Mouse (Mus musculus): ENCODE results near the gene Mau2. TPM values are rescaled to one million over a fixed set of nuclear protein-coding genes. Genes with fewer than 3 reads are reported as not detected.
A peak's percentile ranks its signal among the peaks of the same experiment; 100 is the strongest.
"Not testable (repeated sequence)": the region's sequence is repeated elsewhere in the genome, so short reads cannot be mapped to it uniquely, and the experiment has no call there.

Mau2 gene
- total and polyA plus RNA-seq, 3 experiments: 19.5 to 38.4 (median 25.5) TPM

- Histone ChIP-seq H3K4me2 (ENCODE audit: insufficient read depth, low read depth, poor library complexity, severe bottlenecking) (peak overlapping the region; percentile 90), H3K27ac (ENCODE audit: insufficient read depth, low read depth) (peak overlapping the region; percentile 87; the same call in 1 of the 2 replicates), H3K79me2 (replicated peaks; ENCODE audit: control insufficient read depth, extremely low read depth, insufficient read depth, poor library complexity, severe bottlenecking) (peaks cover 29% of the 10 kb centered on the region), H3K9me3 (replicated peaks; ENCODE audit: low read length) (no peaks in the 10 kb centered on the region), H3K36me3 (replicated peaks in 1 of 2; ENCODE audit: control insufficient read depth in 1 of 2, insufficient read depth in 1 of 2, low read length in 1 of 2) (peaks cover 4 to 25% of the 10 kb centered on the region in 2 experiments), H3K4me3 (replicated peaks in 1 of 3; ENCODE audit: low read depth in 2 of 3, low read length in 2 of 3, poor library complexity in 1 of 3) (peak overlapping the region; percentile 94 to 97 (median 95)), H3K4me1 (ENCODE audit: control insufficient read depth in 1 of 2, insufficient read depth in 2 of 2) (peaks cover 4 to 33% of the 10 kb centered on the region in 2 experiments), H3K9ac (ENCODE audit: insufficient read depth, low read depth) (peak overlapping the region; percentile 84), H3K27me3 (replicated peaks) (no peaks in the 10 kb centered on the region)
- dilution Hi-C loops (cut with MboI; ENCODE audit: extremely low pct_ligation_motif_present, extremely low pct_unique_long_range_greater_than_20kb, low sequenced_read_pairs): no loop called here
- in situ Hi-C loops (cut with MboI; ENCODE audit: low pct_ligation_motif_present, low pct_unique_long_range_greater_than_20kb, low sequenced_read_pairs): no loop called here
- no peak for DNase-seq (ENCODE audit: extremely low read depth)
- TF ChIP-seq CHD1 (IDR thresholded peaks at IDR 0.05; ENCODE audit: low read depth, low read length) (no peak), MYC (IDR thresholded peaks at IDR 0.05; ENCODE audit: low read depth, low read length) (no peak), POLR2AphosphoS2 (IDR thresholded peaks at IDR 0.05; ENCODE audit: low read depth, low read length) (no peak), ETS1 (conservative IDR thresholded peaks at IDR 0.05; ENCODE audit: low read depth, low read length) (no peak), MAZ (IDR thresholded peaks at IDR 0.05; ENCODE audit: low read depth, low read length) (no peak), HCFC1 (IDR thresholded peaks at IDR 0.05; ENCODE audit: low read depth, low read length) (no peak), ELF1 (IDR thresholded peaks at IDR 0.05; ENCODE audit: low read depth, low read length) (no peak), E2F4 (IDR thresholded peaks at IDR 0.05; ENCODE audit: insufficient replicate concordance, low read depth, low read length) (no peak), CTCF (conservative IDR thresholded peaks at IDR 0.05 in 1 of 2, IDR thresholded peaks at IDR 0.05 in 1 of 2; ENCODE audit: low read depth in 2 of 2, low read length in 2 of 2) (no peak), TCF12 (IDR thresholded peaks at IDR 0.05; ENCODE audit: low read depth, low read length) (no peak), JUND (conservative IDR thresholded peaks at IDR 0.05; ENCODE audit: low read depth, low read length) (no peak), USF2 (conservative IDR thresholded peaks at IDR 0.05; ENCODE audit: low read depth, low read length) (no peak), TBP (conservative IDR thresholded peaks at IDR 0.05; ENCODE audit: low read depth, low read length) (no peak), CHD2 (IDR thresholded peaks at IDR 0.05; ENCODE audit: low read length) (no peak), EP300 (IDR thresholded peaks at IDR 0.05; ENCODE audit: low read length) (no peak)
These were observed 47.1 kb downstream of the Mau2 start for GRCm38 (mm10) chr8:69995422-69995775.

DNA sequence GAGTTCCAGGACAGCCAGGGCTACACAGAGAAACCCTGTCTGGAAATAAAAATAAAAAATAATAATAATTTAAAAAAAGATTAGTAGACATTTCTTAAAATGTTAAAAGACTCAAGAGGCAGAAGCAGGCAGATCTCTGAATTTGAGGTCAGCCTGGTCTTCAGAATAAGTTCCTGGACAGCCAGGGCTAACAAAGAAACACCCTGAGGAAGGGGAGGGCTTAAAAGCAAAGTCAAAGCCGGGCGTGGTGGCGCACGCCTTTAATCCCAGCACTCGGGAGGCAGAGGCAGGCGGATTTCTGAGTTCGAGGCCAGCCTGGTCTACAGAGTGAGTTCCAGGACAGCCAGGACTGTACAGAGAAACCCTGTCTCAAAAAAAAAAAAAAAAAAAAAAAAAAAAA is 53.6 kb downstream of the Mau2 start:
- H3K27me3 ChIP-seq (replicated peaks); H3K4me3 ChIP-seq (replicated peaks in 1 of 3; ENCODE audit: low read depth in 2 of 3, low read length in 2 of 3, poor library complexity in 1 of 3); dilution Hi-C loops (cut with MboI; ENCODE audit: extremely low pct_ligation_motif_present, extremely low pct_unique_long_range_greater_than_20kb, low sequenced_read_pairs); H3K9me3 ChIP-seq (replicated peaks; ENCODE audit: low read length); in situ Hi-C loops (cut with MboI; ENCODE audit: low pct_ligation_motif_present, low pct_unique_long_range_greater_than_20kb, low sequenced_read_pairs); H3K27ac ChIP-seq (ENCODE audit: insufficient read depth, low read depth); H3K9ac ChIP-seq (ENCODE audit: insufficient read depth, low read depth); H3K4me2 ChIP-seq (ENCODE audit: insufficient read depth, low read depth, poor library complexity, severe bottlenecking); DNase-seq (ENCODE audit: extremely low read depth): not testable (repeated sequence)
- H3K4me1 ChIP-seq (ENCODE audit: control insufficient read depth in 1 of 2, insufficient read depth in 2 of 2): peaks cover 0 to 37% of the 10 kb centered on the region in 2 experiments; a peak in 2 of 4 replicates
- peaks cover 4 to 33% of the 10 kb centered on the region in 2 experiments for H3K36me3 ChIP-seq (replicated peaks in 1 of 2; ENCODE audit: control insufficient read depth in 1 of 2, insufficient read depth in 1 of 2, low read length in 1 of 2)
- H3K79me2 ChIP-seq (replicated peaks; ENCODE audit: control insufficient read depth, extremely low read depth, insufficient read depth, poor library complexity, severe bottlenecking): peaks cover 29% of the 10 kb centered on the region

DNA sequence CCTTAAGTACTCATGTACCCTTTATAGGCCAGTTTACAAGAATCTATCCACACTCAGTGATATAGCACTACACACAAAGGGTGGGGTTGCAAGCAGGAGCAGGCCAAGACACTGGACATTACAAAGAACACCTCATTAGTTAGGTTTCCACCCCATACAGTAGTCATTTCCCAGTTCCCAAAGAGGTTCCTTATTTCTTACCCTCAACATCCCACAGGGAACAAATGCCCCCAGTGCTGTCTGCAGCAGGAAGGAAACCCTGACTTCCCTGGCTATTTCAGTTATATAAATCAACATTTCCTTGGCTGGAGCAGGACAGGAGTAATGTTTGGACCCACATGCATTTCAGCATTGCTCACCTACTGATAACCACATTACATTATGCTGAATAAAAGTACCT is 54.8 kb downstream of the Mau2 start:
- Histone ChIP-seq H3K79me2 (replicated peaks; ENCODE audit: control insufficient read depth, extremely low read depth, insufficient read depth, poor library complexity, severe bottlenecking) (peaks cover 20% of the 10 kb centered on the region), H3K4me3 (replicated peaks in 1 of 3; ENCODE audit: low read depth in 2 of 3, low read length in 2 of 3, poor library complexity in 1 of 3) (no peak overlapping the region), H3K36me3 (replicated peaks in 1 of 2; ENCODE audit: control insufficient read depth in 1 of 2, insufficient read depth in 1 of 2, low read length in 1 of 2) (peaks cover 3 to 30% of the 10 kb centered on the region in 2 experiments), H3K27me3 (replicated peaks) (no peaks in the 10 kb centered on the region), H3K4me2 (ENCODE audit: insufficient read depth, low read depth, poor library complexity, severe bottlenecking) (no peak overlapping the region), H3K9me3 (replicated peaks; ENCODE audit: low read length) (no peaks in the 10 kb centered on the region), H3K4me1 (ENCODE audit: control insufficient read depth in 1 of 2, insufficient read depth in 2 of 2) (peaks cover 0 to 25% of the 10 kb centered on the region in 2 experiments; a peak in 2 of 4 replicates), H3K9ac (ENCODE audit: insufficient read depth, low read depth) (no peak overlapping the region), H3K27ac (ENCODE audit: insufficient read depth, low read depth) (no peak overlapping the region)
- dilution Hi-C loops (cut with MboI; ENCODE audit: extremely low pct_ligation_motif_present, extremely low pct_unique_long_range_greater_than_20kb, low sequenced_read_pairs): no loop called here
- in situ Hi-C loops (cut with MboI; ENCODE audit: low pct_ligation_motif_present, low pct_unique_long_range_greater_than_20kb, low sequenced_read_pairs): no loop called here
- no peak for DNase-seq (ENCODE audit: extremely low read depth)
- TF ChIP-seq MYC (IDR thresholded peaks at IDR 0.05; ENCODE audit: low read depth, low read length): no peak
- no peak for TF ChIP-seq POLR2AphosphoS2 (IDR thresholded peaks at IDR 0.05; ENCODE audit: low read depth, low read length)
- TF ChIP-seq GABPA (IDR thresholded peaks at IDR 0.05; ENCODE audit: insufficient replicate concordance, low read depth, low read length): no peak
- no peak for TF ChIP-seq JUND (conservative IDR thresholded peaks at IDR 0.05; ENCODE audit: low read depth, low read length)
- TF ChIP-seq TCF12 (IDR thresholded peaks at IDR 0.05; ENCODE audit: low read depth, low read length): no peak
- no peak for TF ChIP-seq IRF4 (IDR thresholded peaks at IDR 0.05; ENCODE audit: low read depth, low read length)
- TF ChIP-seq KAT2A (IDR thresholded peaks at IDR 0.05; ENCODE audit: insufficient replicate concordance, low read length): no peak
- TF ChIP-seq ELF1 (IDR thresholded peaks at IDR 0.05; ENCODE audit: low read depth, low read length): no peak
- no peak for TF ChIP-seq CTCF (conservative IDR thresholded peaks at IDR 0.05 in 1 of 2, IDR thresholded peaks at IDR 0.05 in 1 of 2; ENCODE audit: low read depth in 2 of 2, low read length in 2 of 2)
- no peak for TF ChIP-seq MAZ (IDR thresholded peaks at IDR 0.05; ENCODE audit: low read depth, low read length)
- TF ChIP-seq RAD21 (IDR thresholded peaks at IDR 0.05; ENCODE audit: low read depth, low read length): no peak

Data from CH12.LX (cell line).